Mouse (Mus musculus): Measurements from ENCODE around the gene Rcvrn. TPM values are rescaled to one million over a fixed set of nuclear protein-coding genes. Genes with fewer than 3 reads are reported as not detected.

The Rcvrn gene
- polyA plus RNA-seq, 1 experiment from 2014 or later, result not detected

DNA sequence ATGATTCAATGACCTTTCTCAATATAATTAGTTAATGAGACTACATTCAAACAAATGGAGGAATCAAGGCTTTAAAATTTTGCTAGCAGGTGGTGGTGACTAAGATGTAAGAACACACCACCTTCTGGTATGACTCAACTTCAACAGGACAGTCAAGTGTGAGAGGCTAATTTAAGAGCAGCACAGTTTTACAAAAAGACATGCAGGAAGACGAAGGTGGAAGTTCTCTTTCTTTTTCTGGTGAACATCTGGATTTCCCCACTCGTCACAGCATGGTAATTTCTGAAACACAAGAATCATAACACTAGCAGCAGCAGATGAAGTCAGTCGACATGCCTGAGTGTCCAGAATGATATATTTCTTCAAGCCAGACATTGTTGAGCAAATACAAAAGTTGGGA is 39.5 kb downstream of the Rcvrn start:
- 80% methylated on average over 3 of the region's 3 CpGs for WGBS
- H3K9me3 ChIP-seq, result no peaks in the 10 kb centered on the region
- no peak for DNase-seq (ENCODE audit: low spot score)
- no peaks in the 10 kb centered on the region for H3K4me1 ChIP-seq
- H3K4me3 ChIP-seq, result no peak overlapping the region
- H3K36me3 ChIP-seq (replicated peaks), result no peaks in the 10 kb centered on the region
- no peaks in the 10 kb centered on the region for H3K27me3 ChIP-seq (replicated peaks; ENCODE audit: low read depth, poor library complexity, severe bottlenecking)
- no peak overlapping the region for H3K27ac ChIP-seq (replicated peaks)

DNA sequence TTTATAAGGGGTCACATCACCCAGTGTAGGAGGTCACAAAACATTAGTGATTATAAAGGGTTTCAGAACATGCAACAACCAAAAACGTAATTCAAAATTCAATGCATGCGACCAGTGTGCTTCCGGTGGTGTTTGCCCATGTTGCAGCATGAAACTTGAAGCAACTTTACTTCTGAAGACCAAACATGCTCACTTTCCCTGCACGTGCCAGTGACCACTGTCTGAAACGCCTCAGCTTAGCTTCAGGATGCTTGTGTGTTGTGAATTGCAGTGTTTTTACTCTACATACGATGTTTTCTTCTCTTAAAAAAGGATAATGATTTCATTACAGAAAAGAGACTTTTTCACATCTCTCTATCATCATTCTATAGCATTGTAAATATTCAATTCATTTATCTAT is 43.2 kb downstream of the Rcvrn start:
- H3K27me3 ChIP-seq (replicated peaks; ENCODE audit: low read depth, poor library complexity, severe bottlenecking), result no peaks in the 10 kb centered on the region
- no peak for DNase-seq (ENCODE audit: low spot score)
- 81% methylated on average over 6 of the region's 6 CpGs for WGBS
- no peak overlapping the region for H3K27ac ChIP-seq (replicated peaks)
- H3K9me3 ChIP-seq, result no peaks in the 10 kb centered on the region
- no peak overlapping the region for H3K4me3 ChIP-seq
- H3K4me1 ChIP-seq, result no peaks in the 10 kb centered on the region
- H3K36me3 ChIP-seq (replicated peaks), result no peaks in the 10 kb centered on the region

DNA sequence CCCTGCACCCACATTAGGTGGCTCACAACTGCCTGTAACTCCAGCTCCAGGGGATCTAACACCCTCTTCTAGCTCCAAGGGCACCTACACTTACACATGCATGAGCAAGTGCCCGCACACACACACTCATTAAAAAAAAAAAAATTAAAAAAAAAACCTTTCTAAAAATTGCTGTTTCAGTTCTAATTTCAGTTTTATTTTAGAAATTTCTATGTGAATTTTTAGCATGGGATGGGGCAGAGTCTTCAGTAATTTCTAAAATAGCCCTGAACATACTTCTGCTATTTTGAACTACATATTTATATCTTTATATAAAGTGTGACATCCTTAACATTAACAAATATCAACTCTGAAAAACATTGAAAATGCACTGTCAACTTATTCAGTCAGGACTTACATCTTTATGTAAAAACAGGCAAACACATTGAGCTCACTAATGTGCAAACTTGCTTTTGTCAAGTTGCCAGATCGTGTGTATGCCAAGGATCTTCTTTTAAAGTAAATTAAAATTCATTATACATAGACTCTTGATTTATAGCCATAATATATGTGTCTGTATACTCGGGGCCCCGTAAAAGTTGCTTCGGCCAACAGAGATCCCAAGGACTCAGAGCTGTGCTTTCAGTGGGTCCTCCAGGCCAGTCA is 43.8 kb downstream of the Rcvrn start:
- H3K27me3 ChIP-seq (replicated peaks; ENCODE audit: low read depth, poor library complexity, severe bottlenecking), result no peaks in the 10 kb centered on the region
- H3K4me3 ChIP-seq, result no peak overlapping the region
- no peak for DNase-seq (ENCODE audit: low spot score)
- no peaks in the 10 kb centered on the region for H3K36me3 ChIP-seq (replicated peaks)
- WGBS, result 91% methylated on average over 5 of the region's 5 CpGs
- H3K4me1 ChIP-seq, result no peaks in the 10 kb centered on the region
- no peaks in the 10 kb centered on the region for H3K9me3 ChIP-seq
- no peak overlapping the region for H3K27ac ChIP-seq (replicated peaks)

DNA sequence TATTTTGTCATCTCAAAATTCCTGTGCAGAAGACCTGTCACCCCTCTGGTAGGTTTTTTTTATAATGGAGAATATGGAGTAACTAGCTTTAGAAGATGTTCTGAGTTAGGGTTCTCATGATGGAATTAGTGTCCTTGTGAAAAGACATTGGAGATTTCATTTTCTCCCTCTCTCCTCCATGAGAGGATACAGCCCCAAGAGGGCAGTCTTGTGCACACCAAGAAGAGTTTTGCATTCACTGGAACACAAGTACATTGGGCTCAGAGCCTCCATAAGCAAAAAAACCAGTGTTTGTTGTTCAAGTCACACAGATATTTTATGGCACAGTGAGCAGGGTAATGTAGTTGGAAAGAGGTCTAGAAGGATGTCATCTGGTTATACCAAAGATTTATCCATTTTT is 46.4 kb downstream of the Rcvrn start:
- Histone ChIP-seq H3K4me3 (no peak overlapping the region), H3K27ac (replicated peaks) (no peak overlapping the region), H3K4me1 (no peaks in the 10 kb centered on the region), H3K9me3 (no peaks in the 10 kb centered on the region), H3K27me3 (replicated peaks; ENCODE audit: low read depth, poor library complexity, severe bottlenecking) (no peaks in the 10 kb centered on the region), H3K36me3 (replicated peaks) (no peaks in the 10 kb centered on the region)
- no peak for DNase-seq (ENCODE audit: low spot score)

Other genes starting within 250 kb of the Rcvrn start
- gene Gas7, start 239.9 kb upstream of the Rcvrn start, polyA plus RNA-seq (2016; fragmentation: Nextera tagmentation; extraction: Ambion mirVana), result 3.5 and 4.0 TPM in 2 replicates
- gene Glp2r, start 75.8 kb downstream of the Rcvrn start, polyA plus RNA-seq (2016; fragmentation: Nextera tagmentation; extraction: Ambion mirVana), result 0.03 TPM in 1 of 2 replicates, not detected in the other
- not detected in 2 replicates for gene Gsg1l2, start 79.3 kb downstream of the Rcvrn start, polyA plus RNA-seq (2016; fragmentation: Nextera tagmentation; extraction: Ambion mirVana)
- not detected in 2 replicates for gene Dhrs7c, start 102.9 kb downstream of the Rcvrn start, polyA plus RNA-seq (2016; fragmentation: Nextera tagmentation; extraction: Ambion mirVana)
- 0.80 and 1.2 TPM in 2 replicates for gene Usp43, start 226.8 kb downstream of the Rcvrn start, polyA plus RNA-seq (2016; fragmentation: Nextera tagmentation; extraction: Ambion mirVana)